Mouse (Mus musculus) activated CD4-positive, CD25-positive, alpha-beta regulatory T cell, adult 4 months (primary cell): ENCODE measurements around the gene Lrmda. TPM values are rescaled to one million over a fixed set of nuclear protein-coding genes. Genes with fewer than 3 reads are reported as not detected.

Source experiments
- ATAC-seq: one replicate; pipeline ENCODE4 v1.8.0; 2017
- polyA plus RNA-seq, 2 experiments: library from polyadenylated mRNA; unstranded; fragments of 100-300 nt; shearing (Covaris generic); gene quantifications; one replicate each; pipeline ENCODE4 v1.2.1; 2017

The Lrmda gene
- polyA plus RNA-seq = not detected

GRCm38 (mm10) chr14:22019252-22019948 is at the start of gene Lrmda:
TSS of gene Lrmda (plus strand) at chr14:22019712.
- ATAC-seq = no peak

GRCm38 (mm10) chr14:21981462-21981861 is 38.0 kb upstream of the Lrmda start:
- no peak for ATAC-seq

GRCm38 (mm10) chr14:21982096-21982591 is 37.4 kb upstream of the Lrmda start:
- no peak for ATAC-seq

GRCm38 (mm10) chr14:21982592-21983310 is 36.8 kb upstream of the Lrmda start:
- no peak for ATAC-seq

GRCm38 (mm10) chr14:21983311-21983949 is 36.1 kb upstream of the Lrmda start:
- ATAC-seq = no peak

GRCm38 (mm10) chr14:21983950-21984730 is 35.4 kb upstream of the Lrmda start:
- ATAC-seq = no peak

GRCm38 (mm10) chr14:21984757-21985425 is 34.6 kb upstream of the Lrmda start:
- ATAC-seq = no peak

- ATAC-seq = no peak
These were observed 34.0 kb upstream of the Lrmda start for GRCm38 (mm10) chr14:21985426-21985931.

- no peak for ATAC-seq
These were observed 33.4 kb upstream of the Lrmda start for GRCm38 (mm10) chr14:21985981-21986732.

GRCm38 (mm10) chr14:21986733-21987659 is 32.5 kb upstream of the Lrmda start:
- no peak for ATAC-seq

- ATAC-seq = no peak
These were observed 31.6 kb upstream of the Lrmda start for GRCm38 (mm10) chr14:21987660-21988576.

- no peak for ATAC-seq
These were observed 30.8 kb upstream of the Lrmda start for GRCm38 (mm10) chr14:21988577-21989290.

- no peak for ATAC-seq
These were observed 30.1 kb upstream of the Lrmda start, which contains the start of gene Zfp503 for GRCm38 (mm10) chr14:21989291-21989913. TSS of gene Zfp503 (minus strand) at chr14:21989601.

- ATAC-seq = no peak
These were observed 29.0 kb upstream of the Lrmda start for GRCm38 (mm10) chr14:21990321-21991021.

- no peak for ATAC-seq
These were observed 28.2 kb upstream of the Lrmda start for GRCm38 (mm10) chr14:21991251-21991780.

GRCm38 (mm10) chr14:21991856-21992255 is 27.7 kb upstream of the Lrmda start:
- ATAC-seq = no peak
